In genomic region chr8:84734680-84735079, GRCm38 (mm10) we compare ENCODE assay signal across 26 mouse cellular contexts. TPM values are rescaled to one million over a fixed set of nuclear protein-coding genes. Genes with fewer than 3 reads are reported as not detected.
DNase-seq lines count a peak whose midpoint lies in the region; ATAC-seq and TF ChIP-seq lines count a peak whose summit lies in the region.
"Had no signal": no experiment of that assay in that cellular context is flagged by ENCODE, and none has a peak within 500 bp of the region (broad histone marks: within the 10 kb centered on the region; RNA-seq: fewer than 3 reads in every experiment).

No protein-coding gene starts in this region.

- no peak overlapping the region for H3K4me3 ChIP-seq in forebrain, embryonic 16.5 days (replicated peaks; ENCODE audit: low read length)
- no peak overlapping the region for H3K4me3 ChIP-seq in forebrain, embryonic 14.5 days (ENCODE audit: low read depth, low read length)
- no peak overlapping the region for H3K4me3 ChIP-seq in layer of hippocampus, adult 2 months
- H3K4me3 ChIP-seq in neural tube, embryonic 15.5 days (replicated peaks), result no peak overlapping the region
- H3K4me3 ChIP-seq: hindbrain, embryonic 13.5 days; kidney, embryonic 15.5 days had no signal

- TF ChIP-seq CTCF in layer of hippocampus, adult 2 months (conservative IDR thresholded peaks at IDR 0.05), result no peak

- H3K27ac ChIP-seq in forebrain, embryonic 16.5 days (ENCODE audit: low read length), result peak overlapping the region; percentile 68
- no peak overlapping the region for H3K27ac ChIP-seq in forebrain, embryonic 14.5 days (ENCODE audit: low read depth, low read length)
- H3K27ac ChIP-seq in layer of hippocampus, adult 2 months, result peak overlapping the region; percentile 93
- 0 out of 2 replicates have a peak overlapping the region, but pooled peaks have one; percentile 2 for H3K27ac ChIP-seq in neural tube, embryonic 15.5 days (replicated peaks)
- H3K27ac ChIP-seq: hindbrain, embryonic 13.5 days; kidney, embryonic 15.5 days; liver, embryonic 14.5 days; macrophage had no signal

- H3K36me3 ChIP-seq in forebrain, embryonic 16.5 days (ENCODE audit: control insufficient read depth, insufficient read depth), result no peaks in the 10 kb centered on the region
- H3K36me3 ChIP-seq in forebrain, embryonic 14.5 days (ENCODE audit: control insufficient read depth, insufficient read depth, low read length), result peaks cover 7% of the 10 kb centered on the region; the same call in 1 of the 2 replicates
- H3K36me3 ChIP-seq in neural tube, embryonic 15.5 days, result no peaks in the 10 kb centered on the region
- H3K36me3 ChIP-seq: hindbrain, embryonic 13.5 days; kidney, embryonic 15.5 days had no signal

- peaks cover 96% of the 10 kb centered on the region for H3K4me1 ChIP-seq in forebrain, embryonic 16.5 days (replicated peaks; ENCODE audit: control insufficient read depth, insufficient read depth, low read length)
- H3K4me1 ChIP-seq in forebrain, embryonic 14.5 days (ENCODE audit: control insufficient read depth, insufficient read depth, low read length), result peaks cover 75% of the 10 kb centered on the region
- H3K4me1 ChIP-seq in neural tube, embryonic 15.5 days, result peaks cover 93% of the 10 kb centered on the region

- H3K9ac ChIP-seq in forebrain, embryonic 16.5 days (replicated peaks; ENCODE audit: low read depth, low read length), result no peak overlapping the region; the same call in 1 of the 2 replicates
- no peak overlapping the region for H3K9ac ChIP-seq in forebrain, embryonic 14.5 days (ENCODE audit: low read length)
- H3K9ac ChIP-seq in neural tube, embryonic 15.5 days (replicated peaks), result no peak overlapping the region; the same call in 1 of the 2 replicates
- H3K9ac ChIP-seq: kidney, embryonic 15.5 days; liver, embryonic 14.5 days had no signal

- no peak for ATAC-seq in forebrain, embryonic 16.5 days
- ATAC-seq in forebrain, embryonic 14.5 days, result no peak
- no peak for ATAC-seq in neural tube, embryonic 15.5 days (ENCODE audit: low FRiP score)
- ATAC-seq: lung, postnatal 0 days; Patski had no signal

- 82% methylated on average over 2 of the region's 2 CpGs for WGBS in forebrain, embryonic 16.5 days
- 83% methylated on average over 2 of the region's 2 CpGs for WGBS in forebrain, embryonic 14.5 days
- WGBS in neural tube, embryonic 15.5 days, result 89% methylated on average over 2 of the region's 2 CpGs

- no peaks in the 10 kb centered on the region for H3K9me3 ChIP-seq in forebrain, embryonic 16.5 days (ENCODE audit: control insufficient read depth, low read length)
- H3K9me3 ChIP-seq in forebrain, embryonic 14.5 days (replicated peaks; ENCODE audit: control insufficient read depth, low read length), result no peaks in the 10 kb centered on the region
- H3K9me3 ChIP-seq in neural tube, embryonic 15.5 days (replicated peaks), result no peaks in the 10 kb centered on the region
- H3K9me3 ChIP-seq: G1E; hindbrain, embryonic 13.5 days; kidney, embryonic 15.5 days had no signal

- DNase-seq in forebrain, embryonic 14.5 days (ENCODE audit: low spot score), result no peak
- no peak for DNase-seq in layer of hippocampus, adult 2 months (ENCODE audit: low spot score in 2 of 2)
- DNase-seq in layer of hippocampus, adult 18-20 months (ENCODE audit: low spot score in 2 of 2), result no peak
- no peak for DNase-seq in neural tube, embryonic 10.5 days (ENCODE audit: extremely low spot score, low spot score)
- no peak for DNase-seq in right cerebral cortex, postnatal 4 days
- DNase-seq: adrenal gland, postnatal 36 days; cerebellum, adult 11 months; heart, postnatal 14 days; kidney, adult 11 months; kidney, postnatal 36 days; layer of hippocampus, adult 9-11 months; left cerebral cortex, postnatal 4 days; right cerebral cortex, postnatal 14 days; spleen, adult 18-20 months had no signal

- H3K27me3 ChIP-seq in forebrain, embryonic 16.5 days (replicated peaks; ENCODE audit: control insufficient read depth, insufficient read depth, low read length), result no peaks in the 10 kb centered on the region
- no peaks in the 10 kb centered on the region for H3K27me3 ChIP-seq in forebrain, embryonic 14.5 days (replicated peaks; ENCODE audit: control insufficient read depth, insufficient read depth, low read length)
- H3K27me3 ChIP-seq in neural tube, embryonic 15.5 days (replicated peaks), result peaks cover 42% of the 10 kb centered on the region
- H3K27me3 ChIP-seq: Patski had no signal

- H3K4me2 ChIP-seq in forebrain, embryonic 16.5 days (ENCODE audit: low read length), result no peak overlapping the region
- H3K4me2 ChIP-seq in forebrain, embryonic 14.5 days (ENCODE audit: low read length), result no peak overlapping the region
- H3K4me2 ChIP-seq in neural tube, embryonic 15.5 days, result no peak overlapping the region
- H3K4me2 ChIP-seq: heart, embryonic 11.5 days; hindbrain, embryonic 13.5 days; kidney, embryonic 15.5 days had no signal

RNA-seq across cellular contexts. Expression of gene G430095P16Rik, which starts 11.9 kb away (rescaled TPM):
- 2.0 and 2.2 TPM in 2 replicates for polyA plus RNA-seq in forebrain, embryonic 16.5 days (2015; fragmentation: Nextera tagmentation; extraction: Ambion mirVana)
- polyA plus RNA-seq in forebrain, embryonic 14.5 days (2014; fragmentation: Nextera tagmentation; extraction: Ambion mirVana), result 1.5 and 1.7 TPM in 2 replicates
- under 1 TPM in 1 of 2 experiments, not detected in 1; 0.54 TPM for total RNA-seq in layer of hippocampus, adult 2 months (2021)
- total RNA-seq in layer of hippocampus, adult 18-20 months (2021), result not detected
- 1.4 and 1.8 TPM in 2 replicates for polyA plus RNA-seq in neural tube, embryonic 15.5 days (2015; fragmentation: Nextera tagmentation; extraction: Ambion mirVana)
- total RNA-seq: left cerebral cortex, adult 18-20 months; left cerebral cortex, postnatal 4 days; midbrain, postnatal 0 days had no signal
- polyA plus RNA-seq: macrophage had no signal

RNA-seq across cellular contexts. Expression of gene Lyl1, which starts 33.4 kb away (rescaled TPM):
- polyA plus RNA-seq in forebrain, embryonic 16.5 days (2015; fragmentation: Nextera tagmentation; extraction: Ambion mirVana), result 2.6 and 2.9 TPM in 2 replicates
- polyA plus RNA-seq in forebrain, embryonic 14.5 days (2014; fragmentation: Nextera tagmentation; extraction: Ambion mirVana), result 2.9 and 3.8 TPM in 2 replicates
- total RNA-seq in layer of hippocampus, adult 2 months (2021), result 1 to 10 TPM; 2.3 to 2.6 TPM
- total RNA-seq in layer of hippocampus, adult 18-20 months (2021), result 1 to 10 TPM; 2.0 to 2.2 TPM
- 3.1 and 6.1 TPM in 2 replicates for polyA plus RNA-seq in neural tube, embryonic 15.5 days (2015; fragmentation: Nextera tagmentation; extraction: Ambion mirVana)

RNA-seq across cellular contexts. Expression of gene Nacc1, which starts 47.0 kb away (rescaled TPM):
- 15.5 and 15.7 TPM in 2 replicates for polyA plus RNA-seq in forebrain, embryonic 16.5 days (2015; fragmentation: Nextera tagmentation; extraction: Ambion mirVana)
- 17.0 and 17.6 TPM in 2 replicates for polyA plus RNA-seq in forebrain, embryonic 14.5 days (2014; fragmentation: Nextera tagmentation; extraction: Ambion mirVana)
- 10 to 100 TPM; 91.8 to 93.9 TPM for total RNA-seq in layer of hippocampus, adult 2 months (2021)
- total RNA-seq in layer of hippocampus, adult 18-20 months (2021), result 10 to 100 TPM; 94.8 to 95.5 TPM
- polyA plus RNA-seq in neural tube, embryonic 15.5 days (2015; fragmentation: Nextera tagmentation; extraction: Ambion mirVana), result 12.3 and 14.1 TPM in 2 replicates

RNA-seq across cellular contexts. Expression of gene Trmt1, which starts 48.6 kb away (rescaled TPM):
- 63.4 and 73.3 TPM in 2 replicates for polyA plus RNA-seq in forebrain, embryonic 16.5 days (2015; fragmentation: Nextera tagmentation; extraction: Ambion mirVana)
- 47.8 and 52.3 TPM in 2 replicates for polyA plus RNA-seq in forebrain, embryonic 14.5 days (2014; fragmentation: Nextera tagmentation; extraction: Ambion mirVana)
- total RNA-seq in layer of hippocampus, adult 2 months (2021), result 100 to 1,000 TPM; 109 to 113 TPM
- total RNA-seq in layer of hippocampus, adult 18-20 months (2021), result 100 to 1,000 TPM in 1 of 2 experiments, 10 to 100 TPM in 1; 96.9 to 108 TPM
- polyA plus RNA-seq in neural tube, embryonic 15.5 days (2015; fragmentation: Nextera tagmentation; extraction: Ambion mirVana), result 66.7 and 75.1 TPM in 2 replicates
